Mouse (Mus musculus) thymus, adult 2 months (tissue): Measurements from ENCODE around the gene Rtl8b. TPM values are rescaled to one million over a fixed set of nuclear protein-coding genes. Genes with fewer than 3 reads are reported as not detected.
"Not testable (repeated sequence)": the region's sequence is repeated elsewhere in the genome, so short reads cannot be mapped to it uniquely, and the experiment has no call there.

Experiments used
- DNase-seq: peaks from one replicate; pipeline ENCODE4 v3.0.0; 2021
- H3K27ac ChIP-seq: fragments of 200-500 bp; 2 replicates; pipeline ENCODE4 v1.5.1; 2012; ENCODE audit warnings: low read length, control low read depth; ENCODE audit not compliant: control insufficient read depth, insufficient read depth
- H3K27me3 ChIP-seq: fragments of 200-500 bp; 2 replicates; pipeline ENCODE4 v1.6.1; 2012; ENCODE audit warnings: mild to moderate bottlenecking, low read length, moderate library complexity, mixed read lengths; ENCODE audit not compliant: control insufficient read depth, insufficient read depth
- H3K36me3 ChIP-seq: fragments of 200-500 bp; 2 replicates; pipeline ENCODE4 v1.6.1; 2012; ENCODE audit warnings: mild to moderate bottlenecking, low read length, moderate library complexity; ENCODE audit not compliant: control insufficient read depth, insufficient read depth
- H3K4me1 ChIP-seq: fragments of 200-500 bp; replicated peaks from 2 replicates; pipeline ENCODE4 v1.6.1; 2012; ENCODE audit warnings: low read length; ENCODE audit not compliant: control insufficient read depth, insufficient read depth
- H3K4me3 ChIP-seq: fragments of 200-500 bp; 2 replicates; pipeline ENCODE4 v1.5.1; 2012; ENCODE audit warnings: mild to moderate bottlenecking, low read length, control low read depth, moderate library complexity; ENCODE audit not compliant: control insufficient read depth, insufficient read depth
- POLR2A ChIP-seq: fragments of 200-500 bp; IDR thresholded peaks from 2 replicates; pipeline ENCODE4 v1.6.1; 2012; ENCODE audit warnings: mild to moderate bottlenecking, low read length, control low read depth, moderate library complexity; ENCODE audit not compliant: control insufficient read depth, poor library complexity, insufficient read depth; ENCODE audit errors: extremely low read depth
- WGBS: fragments of 180-500 bp; shearing (Covaris S2); methylation state at CpG from one replicate; pipeline ENCODE4 v1.1.7; 2018; 5-methylcytosine and 5-hydroxymethylcytosine counted together
- polyA plus RNA-seq: library from polyadenylated mRNA; depleted of rRNA; stranded (reverse); fragments of >200 nt; gene quantifications from 2 replicates; pipeline ENCODE4 v1.2.3, GENCODE M21; 2012; rRNA removed

The Rtl8b gene
- polyA plus RNA-seq, 1 experiment: 115 TPM

GRCm38 (mm10) chrX:53645885-53646284, 24.3 kb downstream of the Rtl8b start:
- Histone ChIP-seq H3K36me3 (no peaks in the 10 kb centered on the region), H3K4me3 (no peak overlapping the region), H3K4me1 (no peaks in the 10 kb centered on the region), H3K27me3 (no peaks in the 10 kb centered on the region), H3K27ac (no peak overlapping the region)
- TF ChIP-seq POLR2A: no peak
- no peak for DNase-seq
- WGBS: 85% methylated on average over 6 of the region's 6 CpGs

- not testable (repeated sequence) for H3K27me3 ChIP-seq, H3K36me3 ChIP-seq, H3K4me1 ChIP-seq, H3K27ac ChIP-seq
- WGBS: 5% methylated on average over 11 of the region's 50 CpGs
- peak within 1 kb of the TSS; percentile 59 for H3K4me3 ChIP-seq
- peak; percentile 66 for DNase-seq
These were observed 26.9 kb downstream of the Rtl8b start, which contains the start of gene Rtl8a for GRCm38 (mm10) chrX:53642980-53643961. TSS of gene Rtl8a (minus strand) at chrX:53643682.

- not testable (repeated sequence) for H3K27ac ChIP-seq, H3K27me3 ChIP-seq, H3K4me1 ChIP-seq, H3K36me3 ChIP-seq, DNase-seq, H3K4me3 ChIP-seq
- 85% methylated on average over 4 of the region's 4 CpGs for WGBS
These were observed 27.6 kb downstream of the Rtl8b start for GRCm38 (mm10) chrX:53642604-53642979.

GRCm38 (mm10) chrX:53638107-53638506, 32.1 kb downstream of the Rtl8b start:
- not testable (repeated sequence) for H3K36me3 ChIP-seq, H3K4me3 ChIP-seq, H3K4me1 ChIP-seq, H3K27me3 ChIP-seq, DNase-seq, H3K27ac ChIP-seq
- WGBS: 66% methylated on average over 3 of the region's 3 CpGs

Other genes starting within 250 kb of the Rtl8b start
- not detected in 2 replicates for gene Etd, start 235.5 kb downstream of the Rtl8b start, polyA plus RNA-seq
- 14.9 and 16.3 TPM in 2 replicates for gene Rtl8c, start 62.4 kb downstream of the Rtl8b start, polyA plus RNA-seq
- not detected in 2 replicates for gene Gm14597, start 61.4 kb downstream of the Rtl8b start, polyA plus RNA-seq
- 88.5 and 113 TPM in 2 replicates for gene Rtl8a, start 26.7 kb downstream of the Rtl8b start, polyA plus RNA-seq
- gene 4930502E18Rik, start 54.4 kb upstream of the Rtl8b start, polyA plus RNA-seq: not detected in 2 replicates
- gene 1700013H16Rik, start 87.4 kb upstream of the Rtl8b start, polyA plus RNA-seq: not detected in 2 replicates
- gene Zfp36l3, start 106.0 kb upstream of the Rtl8b start, polyA plus RNA-seq: 0.29 and 0.34 TPM in 2 replicates
- 0.17 and 0.31 TPM in 2 replicates for gene Xlr, start 127.3 kb upstream of the Rtl8b start, polyA plus RNA-seq